Mouse (Mus musculus): ENCODE data around the gene Vps8. TPM values are rescaled to one million over a fixed set of nuclear protein-coding genes. Genes with fewer than 3 reads are reported as not detected.

Gene Vps8
- polyA plus RNA-seq, 1 experiment from 2014 or later: 19.0 TPM

DNA sequence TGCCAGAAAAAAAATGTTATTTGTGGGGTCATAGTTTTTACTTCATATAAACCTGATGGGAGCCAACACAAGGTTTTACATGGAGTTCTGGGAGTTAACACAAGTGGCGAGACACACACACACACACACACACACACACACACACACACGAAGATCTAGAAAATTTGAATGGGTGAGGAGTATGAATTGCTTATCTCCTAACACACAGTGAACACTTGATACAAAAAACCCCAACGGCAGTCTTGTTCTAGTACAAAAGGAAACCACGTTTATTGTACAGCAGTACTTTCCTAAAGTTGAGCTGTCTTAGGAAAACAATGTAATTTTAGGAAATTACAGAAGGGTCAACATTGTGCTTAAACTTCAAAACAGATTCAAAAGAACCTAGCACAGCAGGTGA lies 225.9 kb downstream of the Vps8 start:
- H3K9ac ChIP-seq (replicated peaks; ENCODE audit: low read length): no peak overlapping the region
- 88% methylated on average over 4 of the region's 4 CpGs for WGBS
- DNase-seq (ENCODE audit: low spot score) (no peak), ATAC-seq (replicated peaks; ENCODE audit: insufficient number of reproducible peaks, low FRiP score, low TSS enrichment, low read depth) (no peak)
- H3K9me3 ChIP-seq (replicated peaks; ENCODE audit: control insufficient read depth, low read length): no peaks in the 10 kb centered on the region
- no peaks in the 10 kb centered on the region for H3K27me3 ChIP-seq (ENCODE audit: control insufficient read depth, insufficient read depth, low read length)
- no peaks in the 10 kb centered on the region for H3K36me3 ChIP-seq (replicated peaks; ENCODE audit: control insufficient read depth, insufficient read depth, low read depth, low read length)
- no peak overlapping the region for H3K27ac ChIP-seq (replicated peaks; ENCODE audit: low read depth, low read length)
- no peak overlapping the region for H3K4me2 ChIP-seq (ENCODE audit: low read depth, low read length)
- H3K4me3 ChIP-seq (ENCODE audit: low read depth, low read length): no peak overlapping the region
- peaks cover 4% of the 10 kb centered on the region; the same call in 1 of the 2 replicates for H3K4me1 ChIP-seq (ENCODE audit: control insufficient read depth, insufficient read depth, low read length)

DNA sequence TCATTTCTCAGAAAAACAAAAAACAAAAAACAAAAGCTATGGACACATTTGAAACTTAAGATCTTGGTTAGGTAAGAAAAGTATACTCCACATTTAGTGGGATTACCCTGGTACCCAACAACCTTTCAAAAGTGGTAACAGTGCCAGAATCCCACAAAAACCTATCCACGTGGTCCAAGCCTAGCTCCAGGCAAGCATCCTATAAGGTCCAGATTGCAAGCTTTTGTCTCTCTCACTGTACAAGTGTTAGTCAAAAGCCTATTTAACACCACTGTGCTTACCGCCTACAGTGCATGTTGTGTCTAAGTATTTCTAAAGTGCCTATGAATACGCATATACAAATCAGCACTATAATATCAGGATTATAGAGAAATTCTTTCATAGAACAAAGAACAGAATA lies 227.4 kb downstream of the Vps8 start:
- ATAC-seq (replicated peaks; ENCODE audit: insufficient number of reproducible peaks, low FRiP score, low TSS enrichment, low read depth) (no peak), DNase-seq (ENCODE audit: low spot score) (no peak)
- Histone ChIP-seq H3K27me3 (ENCODE audit: control insufficient read depth, insufficient read depth, low read length) (no peaks in the 10 kb centered on the region), H3K4me2 (ENCODE audit: low read depth, low read length) (no peak overlapping the region), H3K9ac (replicated peaks; ENCODE audit: low read length) (no peak overlapping the region), H3K36me3 (replicated peaks; ENCODE audit: control insufficient read depth, insufficient read depth, low read depth, low read length) (no peaks in the 10 kb centered on the region), H3K4me1 (ENCODE audit: control insufficient read depth, insufficient read depth, low read length) (no peaks in the 10 kb centered on the region), H3K27ac (replicated peaks; ENCODE audit: low read depth, low read length) (no peak overlapping the region), H3K9me3 (replicated peaks; ENCODE audit: control insufficient read depth, low read length) (no peaks in the 10 kb centered on the region), H3K4me3 (ENCODE audit: low read depth, low read length) (no peak overlapping the region)
- WGBS: 89% methylated on average over 3 of the region's 3 CpGs

DNA sequence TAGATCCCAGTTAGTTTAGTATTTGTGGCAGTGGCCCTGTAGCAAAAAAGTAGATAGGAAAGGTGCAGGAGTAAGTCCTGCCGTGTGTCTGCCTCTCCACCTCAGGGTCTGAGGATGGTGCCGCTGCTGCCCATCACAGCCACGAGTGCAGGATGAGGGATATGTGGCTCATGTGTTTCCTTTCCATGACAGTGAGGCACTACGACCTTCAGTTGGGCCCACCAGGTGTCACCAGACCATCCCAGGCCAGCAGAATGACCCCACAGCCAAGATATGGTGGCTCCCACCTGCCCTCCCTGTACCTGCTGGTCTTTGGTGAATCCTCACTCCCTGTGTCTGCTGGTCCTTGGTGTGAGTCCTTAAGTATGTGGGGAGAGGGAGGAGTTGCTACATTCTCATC lies 228.2 kb downstream of the Vps8 start:
- Histone ChIP-seq H3K36me3 (replicated peaks; ENCODE audit: control insufficient read depth, insufficient read depth, low read depth, low read length) (no peaks in the 10 kb centered on the region), H3K9ac (replicated peaks; ENCODE audit: low read length) (no peak overlapping the region), H3K4me3 (ENCODE audit: low read depth, low read length) (no peak overlapping the region), H3K4me2 (ENCODE audit: low read depth, low read length) (no peak overlapping the region), H3K9me3 (replicated peaks; ENCODE audit: control insufficient read depth, low read length) (no peaks in the 10 kb centered on the region), H3K4me1 (ENCODE audit: control insufficient read depth, insufficient read depth, low read length) (no peaks in the 10 kb centered on the region), H3K27me3 (ENCODE audit: control insufficient read depth, insufficient read depth, low read length) (no peaks in the 10 kb centered on the region), H3K27ac (replicated peaks; ENCODE audit: low read depth, low read length) (no peak overlapping the region)
- 85% methylated on average over 4 of the region's 4 CpGs for WGBS
- DNase-seq (ENCODE audit: low spot score) (no peak), ATAC-seq (replicated peaks; ENCODE audit: insufficient number of reproducible peaks, low FRiP score, low TSS enrichment, low read depth) (no peak)

DNA sequence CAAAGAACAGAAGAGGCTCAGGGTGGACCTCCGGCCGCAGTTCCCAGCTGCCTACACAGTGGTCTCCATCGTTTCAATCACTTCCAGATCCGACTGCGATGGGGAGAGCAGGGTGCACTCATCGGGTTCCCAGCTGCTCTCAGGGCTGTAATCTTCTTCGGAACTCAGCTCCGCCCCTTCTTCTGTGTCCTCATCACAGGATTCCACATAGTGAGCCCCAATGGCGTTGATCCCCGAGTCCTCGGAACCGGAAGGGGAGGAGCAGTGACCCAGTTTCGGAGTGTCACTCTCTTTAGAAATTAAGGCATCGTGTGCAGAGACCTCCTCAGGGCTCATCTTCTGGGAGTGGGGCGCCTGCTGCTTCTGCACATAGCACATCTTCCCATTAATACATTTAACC lies 230.2 kb downstream of the Vps8 start:
- no peak for DNase-seq (ENCODE audit: low spot score)
- Histone ChIP-seq H3K36me3 (replicated peaks; ENCODE audit: control insufficient read depth, insufficient read depth, low read depth, low read length) (no peaks in the 10 kb centered on the region), H3K9ac (replicated peaks; ENCODE audit: low read length) (no peak overlapping the region), H3K27ac (replicated peaks; ENCODE audit: low read depth, low read length) (no peak overlapping the region), H3K27me3 (ENCODE audit: control insufficient read depth, insufficient read depth, low read length) (no peaks in the 10 kb centered on the region), H3K9me3 (replicated peaks; ENCODE audit: control insufficient read depth, low read length) (no peaks in the 10 kb centered on the region), H3K4me2 (ENCODE audit: low read depth, low read length) (no peak overlapping the region), H3K4me3 (ENCODE audit: low read depth, low read length) (no peak overlapping the region), H3K4me1 (ENCODE audit: control insufficient read depth, insufficient read depth, low read length) (no peaks in the 10 kb centered on the region)
- 75% methylated on average over 15 of the region's 15 CpGs for WGBS
- ATAC-seq (replicated peaks; ENCODE audit: insufficient number of reproducible peaks, low FRiP score, low TSS enrichment, low read depth): no peak

DNA sequence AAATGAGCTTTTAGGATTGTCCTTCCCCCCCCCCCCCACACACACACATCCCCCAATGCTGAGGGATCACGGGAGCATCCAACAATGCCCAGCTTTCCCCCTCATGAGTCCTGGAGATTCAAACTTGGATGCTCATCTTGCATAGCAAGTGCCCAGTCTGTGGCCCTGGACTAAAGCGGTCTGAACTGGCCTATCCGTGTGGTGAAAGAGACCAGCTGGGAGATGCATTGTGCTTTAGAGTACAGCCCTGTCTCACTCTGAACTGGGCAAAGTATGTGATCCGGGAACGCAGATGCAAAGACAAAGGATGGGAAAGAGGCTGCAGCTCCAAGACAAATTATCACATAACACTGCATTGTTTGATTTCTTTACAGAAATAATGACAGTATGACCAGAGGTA lies 231.5 kb downstream of the Vps8 start:
- H3K9ac ChIP-seq (replicated peaks; ENCODE audit: low read length): no peak overlapping the region
- no peaks in the 10 kb centered on the region for H3K9me3 ChIP-seq (replicated peaks; ENCODE audit: control insufficient read depth, low read length)
- WGBS: 77% methylated on average over 5 of the region's 5 CpGs
- H3K27me3 ChIP-seq (ENCODE audit: control insufficient read depth, insufficient read depth, low read length): no peaks in the 10 kb centered on the region
- H3K4me3 ChIP-seq (ENCODE audit: low read depth, low read length): no peak overlapping the region
- no peak overlapping the region for H3K4me2 ChIP-seq (ENCODE audit: low read depth, low read length)
- no peak overlapping the region for H3K27ac ChIP-seq (replicated peaks; ENCODE audit: low read depth, low read length)
- no peaks in the 10 kb centered on the region for H3K36me3 ChIP-seq (replicated peaks; ENCODE audit: control insufficient read depth, insufficient read depth, low read depth, low read length)
- DNase-seq (ENCODE audit: low spot score) (no peak), ATAC-seq (replicated peaks; ENCODE audit: insufficient number of reproducible peaks, low FRiP score, low TSS enrichment, low read depth) (no peak)
- H3K4me1 ChIP-seq (ENCODE audit: control insufficient read depth, insufficient read depth, low read length): no peaks in the 10 kb centered on the region

DNA sequence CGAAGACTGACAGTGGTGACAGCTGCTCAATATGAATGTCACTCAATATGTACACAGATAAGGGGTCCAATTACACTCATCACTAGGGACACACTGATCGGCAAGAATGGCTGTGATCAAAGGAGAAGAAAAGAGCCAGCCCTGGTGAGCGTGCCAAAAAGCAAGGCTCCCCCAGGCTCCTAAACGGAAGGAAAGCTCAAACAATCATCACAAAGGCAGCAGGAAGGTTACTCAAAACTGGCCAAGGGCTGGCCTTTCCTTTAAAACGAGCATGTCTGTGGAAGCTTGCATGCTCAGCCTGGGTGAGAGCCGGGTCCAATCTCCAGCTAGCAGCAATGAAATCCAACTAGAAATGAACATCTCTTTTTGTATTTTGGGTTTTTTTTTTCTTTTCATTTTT lies 232.4 kb downstream of the Vps8 start:
- Histone ChIP-seq H3K4me2 (ENCODE audit: low read depth, low read length) (no peak overlapping the region), H3K4me3 (ENCODE audit: low read depth, low read length) (no peak overlapping the region), H3K27me3 (ENCODE audit: control insufficient read depth, insufficient read depth, low read length) (no peaks in the 10 kb centered on the region), H3K4me1 (ENCODE audit: control insufficient read depth, insufficient read depth, low read length) (no peaks in the 10 kb centered on the region), H3K9me3 (replicated peaks; ENCODE audit: control insufficient read depth, low read length) (no peaks in the 10 kb centered on the region), H3K9ac (replicated peaks; ENCODE audit: low read length) (no peak overlapping the region), H3K27ac (replicated peaks; ENCODE audit: low read depth, low read length) (no peak overlapping the region), H3K36me3 (replicated peaks; ENCODE audit: control insufficient read depth, insufficient read depth, low read depth, low read length) (no peaks in the 10 kb centered on the region)
- DNase-seq (ENCODE audit: low spot score) (no peak), ATAC-seq (replicated peaks; ENCODE audit: insufficient number of reproducible peaks, low FRiP score, low TSS enrichment, low read depth) (no peak)
- WGBS: 40% methylated on average over 6 of the region's 6 CpGs

DNA sequence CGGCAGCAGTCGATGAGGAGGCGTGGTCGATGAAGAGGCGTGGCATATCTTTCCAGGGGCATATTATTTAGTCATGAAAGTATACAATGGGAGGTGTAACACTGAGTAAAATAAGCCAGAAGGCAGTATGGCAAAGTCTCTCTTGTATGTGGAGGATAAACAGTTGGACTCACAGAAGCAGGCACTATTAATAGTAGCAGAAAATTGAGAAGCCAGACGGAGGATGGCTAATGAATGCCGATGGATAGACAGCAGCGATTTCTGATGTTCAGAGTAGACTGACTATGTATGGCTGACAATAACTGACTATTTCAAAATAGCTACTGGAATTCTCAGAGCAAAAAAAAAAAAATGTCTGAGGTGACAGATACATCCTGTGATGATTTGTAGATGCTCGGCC lies 233.0 kb downstream of the Vps8 start:
- no peak overlapping the region for H3K27ac ChIP-seq (replicated peaks; ENCODE audit: low read depth, low read length)
- no peak overlapping the region for H3K9ac ChIP-seq (replicated peaks; ENCODE audit: low read length)
- H3K4me2 ChIP-seq (ENCODE audit: low read depth, low read length): no peak overlapping the region
- ATAC-seq (replicated peaks; ENCODE audit: insufficient number of reproducible peaks, low FRiP score, low TSS enrichment, low read depth) (no peak), DNase-seq (ENCODE audit: low spot score) (no peak)
- no peaks in the 10 kb centered on the region for H3K36me3 ChIP-seq (replicated peaks; ENCODE audit: control insufficient read depth, insufficient read depth, low read depth, low read length)
- no peaks in the 10 kb centered on the region for H3K27me3 ChIP-seq (ENCODE audit: control insufficient read depth, insufficient read depth, low read length)
- 91% methylated on average over 9 of the region's 9 CpGs for WGBS
- no peaks in the 10 kb centered on the region for H3K9me3 ChIP-seq (replicated peaks; ENCODE audit: control insufficient read depth, low read length)
- no peak overlapping the region for H3K4me3 ChIP-seq (ENCODE audit: low read depth, low read length)
- no peaks in the 10 kb centered on the region for H3K4me1 ChIP-seq (ENCODE audit: control insufficient read depth, insufficient read depth, low read length)

DNA sequence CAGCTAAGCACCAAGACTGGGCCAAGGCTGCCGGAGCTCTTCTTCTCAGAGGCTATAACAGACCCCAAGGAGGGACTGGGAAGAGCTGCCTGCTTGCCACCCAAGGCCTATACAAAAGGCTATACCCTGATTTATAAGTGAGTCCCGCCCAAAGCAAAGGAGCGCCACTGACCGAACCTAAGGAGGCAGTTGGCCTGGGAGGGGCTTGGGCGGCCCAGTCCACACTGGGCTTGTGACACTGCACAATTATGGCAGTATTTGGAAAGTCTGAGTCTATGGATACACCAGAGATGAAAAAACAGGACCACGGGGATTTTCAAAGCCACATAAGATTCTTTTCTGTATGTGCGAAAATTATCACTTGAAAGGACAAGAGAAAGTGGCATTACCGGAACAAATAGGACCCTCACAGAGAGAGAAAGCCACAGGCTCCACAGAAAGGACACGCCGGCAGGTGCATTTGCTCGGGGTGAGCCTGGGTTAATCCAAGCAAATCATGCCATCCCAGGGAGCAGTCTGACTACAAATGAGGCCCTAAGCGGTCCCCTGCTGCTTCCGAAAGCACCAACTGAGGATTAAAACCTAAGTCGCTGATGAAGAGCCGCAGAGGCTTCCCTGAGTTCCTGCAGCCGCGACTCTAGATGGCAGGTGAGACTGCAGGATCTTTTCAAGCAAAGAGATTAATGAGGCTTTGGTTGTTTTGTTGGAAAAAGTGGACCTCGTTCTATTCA lies 241.9 kb downstream of the Vps8 start:
- no peaks in the 10 kb centered on the region for H3K36me3 ChIP-seq (replicated peaks; ENCODE audit: control insufficient read depth, insufficient read depth, low read depth, low read length)
- peaks cover 3% of the 10 kb centered on the region; the same call in 1 of the 2 replicates for H3K27me3 ChIP-seq (ENCODE audit: control insufficient read depth, insufficient read depth, low read length)
- no peak overlapping the region for H3K4me2 ChIP-seq (ENCODE audit: low read depth, low read length)
- no peak for ATAC-seq (replicated peaks; ENCODE audit: insufficient number of reproducible peaks, low FRiP score, low TSS enrichment, low read depth)
- H3K4me3 ChIP-seq (ENCODE audit: low read depth, low read length): no peak overlapping the region
- no peaks in the 10 kb centered on the region for H3K9me3 ChIP-seq (replicated peaks; ENCODE audit: control insufficient read depth, low read length)
- whole genome bisulfite sequencing: 11% methylated on average over 18 of the region's 18 CpGs
- DNase-seq (ENCODE audit: low spot score): peak; percentile 19
- no peak overlapping the region for H3K9ac ChIP-seq (replicated peaks; ENCODE audit: low read length)
- H3K27ac ChIP-seq (replicated peaks; ENCODE audit: low read depth, low read length): no peak overlapping the region
- no peaks in the 10 kb centered on the region for H3K4me1 ChIP-seq (ENCODE audit: control insufficient read depth, insufficient read depth, low read length)

Measured in embryonic facial prominence, embryonic 11.5 days (tissue).